Mouse (Mus musculus) gastrocnemius, postnatal 36 days (tissue): ENCODE results near the gene Eps8. TPM values are rescaled to one million over a fixed set of nuclear protein-coding genes. Genes with fewer than 3 reads are reported as not detected.

Source experiments
- DNase-seq, 2 experiments: peaks; one replicate each; pipeline ENCODE4 v3.0.0; 2022
- intact Hi-C: fragments of 180-260 bp; cut with DNase I; formaldehyde crosslinking; loops from one replicate; pipeline ENCODE4 v1.15.1; 2025
- total RNA-seq, 2 experiments: library from RNA; stranded (reverse); gene quantifications; 2 replicates each; pipeline ENCODE4 v1.2.3; 2021

Eps8 gene
- total RNA-seq, 2 experiments from 2014 or later: 4.5 to 4.6 TPM

- DNase-seq: no peak
- intact Hi-C loops: no loop called here
Measured at GRCm38 (mm10) chr6:137539219-137539618, 115.5 kb downstream of the Eps8 start.

DNA sequence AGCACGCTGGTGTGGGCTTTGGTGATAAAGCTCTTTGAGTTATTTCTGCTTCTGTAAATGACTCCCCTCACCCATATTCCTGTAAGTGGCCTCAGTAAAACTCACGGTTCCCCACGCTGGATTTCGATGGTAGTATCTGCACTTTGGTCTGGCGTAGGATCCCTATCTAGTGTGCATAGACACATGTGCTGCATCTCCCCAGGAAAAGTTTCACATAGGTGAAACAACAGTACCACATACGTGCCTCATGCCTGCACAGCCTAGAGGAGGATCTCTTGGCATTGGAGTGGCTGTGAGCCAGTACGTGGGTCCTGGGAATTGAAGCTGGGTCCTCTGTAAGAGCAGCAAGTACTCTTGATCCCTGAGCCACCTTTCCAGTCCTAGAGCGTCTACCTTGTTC lies 121.9 kb downstream of the Eps8 start:
- intact Hi-C loops: no loop called here
- DNase-seq: no peak

DNA sequence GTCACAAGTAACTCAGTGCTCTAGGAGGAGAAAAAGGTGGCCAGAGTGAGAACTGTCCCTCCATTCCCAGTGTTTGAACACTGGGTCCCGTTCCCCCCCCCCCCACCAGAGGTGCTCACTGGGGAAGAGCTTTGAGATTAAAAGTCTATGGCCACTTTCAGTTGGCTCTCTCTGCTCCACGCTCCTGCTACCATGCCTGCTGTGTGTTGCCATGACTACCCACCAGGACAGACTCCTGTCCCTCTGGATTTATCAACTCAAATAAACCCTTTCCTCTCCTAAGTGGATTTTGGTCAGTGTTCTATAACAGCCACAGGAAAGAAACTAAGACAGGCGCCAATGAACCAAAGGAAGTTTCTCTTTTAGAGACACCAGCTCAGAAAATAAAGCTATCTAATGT lies 128.9 kb downstream of the Eps8 start:
- DNase-seq: no peak
- intact Hi-C loops: no loop called here

- intact Hi-C loops: no loop called here
- DNase-seq: no peak
Measured at GRCm38 (mm10) chr6:137520343-137520704, 134.4 kb downstream of the Eps8 start.

GRCm38 (mm10) chr6:137519529-137520342 lies 134.9 kb downstream of the Eps8 start:
- DNase-seq: no peak
- intact Hi-C loops: no loop called here

DNA sequence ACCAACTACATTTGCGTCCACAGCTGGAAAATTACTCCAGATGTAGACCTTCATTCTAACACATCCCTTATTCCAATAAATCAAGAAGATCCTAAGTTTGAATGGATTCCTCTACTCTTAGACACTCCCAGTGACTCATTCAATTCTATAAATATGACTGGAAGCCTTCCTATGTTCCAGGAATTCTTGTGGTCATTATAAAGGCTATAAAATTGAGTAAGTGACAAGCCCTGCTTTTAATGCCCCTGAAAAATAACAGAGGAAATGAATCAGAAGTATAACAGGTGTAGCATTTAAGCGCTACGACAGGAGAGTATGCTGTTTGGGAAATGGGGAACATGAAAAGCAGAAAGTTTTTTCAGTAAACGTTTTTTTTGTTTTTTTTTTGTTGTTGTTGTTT lies 139.8 kb downstream of the Eps8 start:
- intact Hi-C loops: no loop called here
- DNase-seq: no peak

DNA sequence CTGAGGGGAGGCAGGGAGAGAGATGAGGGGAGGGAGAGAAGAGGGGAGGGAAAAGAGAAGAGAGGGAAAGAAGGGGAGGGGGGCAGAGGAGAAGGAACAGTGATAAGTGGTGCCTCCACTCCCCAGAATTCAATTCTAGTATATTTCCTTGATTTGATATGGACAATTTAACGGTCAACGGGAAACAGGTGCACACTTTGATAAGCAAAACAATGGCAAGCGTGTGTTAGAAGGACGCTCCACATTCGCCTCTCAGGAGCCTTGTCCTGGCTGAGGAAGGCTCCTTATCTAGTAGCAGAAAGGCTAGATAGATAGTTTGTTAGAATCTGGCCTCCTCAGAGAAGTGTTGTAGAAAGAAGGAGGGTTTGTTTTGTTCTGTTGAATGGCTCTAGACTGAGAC lies 141.9 kb downstream of the Eps8 start:
- no peak for DNase-seq
- intact Hi-C loops: no loop called here

- no peak for DNase-seq
- intact Hi-C loops: no loop called here
Measured at GRCm38 (mm10) chr6:137509341-137510045, 145.2 kb downstream of the Eps8 start.

DNA sequence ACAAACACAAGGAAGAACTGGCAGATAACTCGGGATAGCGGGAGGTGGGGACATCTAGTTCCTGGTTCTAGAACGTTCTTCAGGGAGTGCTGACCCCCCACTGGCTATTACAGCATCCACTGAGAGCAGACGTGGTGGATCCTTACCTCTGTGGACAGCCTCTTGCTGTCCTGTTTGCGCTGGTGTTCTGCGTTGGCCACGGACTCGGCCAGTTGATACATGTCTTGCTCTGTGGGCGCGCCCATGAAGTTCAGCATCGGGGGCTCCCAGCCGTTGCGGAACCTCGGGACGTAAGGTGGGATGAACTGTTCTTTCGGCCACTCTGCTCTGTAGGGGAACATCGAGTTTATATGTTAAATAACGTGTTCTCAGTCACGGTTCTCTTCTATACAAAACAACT lies 145.7 kb downstream of the Eps8 start:
- intact Hi-C loops: no loop called here

GRCm38 (mm10) chr6:137506563-137506962 lies 148.1 kb downstream of the Eps8 start:
- intact Hi-C loops: no loop called here
- DNase-seq: no peak

More for the DNA sequence above, 145.7 kb downstream of the Eps8 start:
- no peak for DNase-seq

- intact Hi-C loops: no loop called here
- no peak for DNase-seq
Measured at GRCm38 (mm10) chr6:137505555-137506227, 149.0 kb downstream of the Eps8 start.

- DNase-seq: no peak
- intact Hi-C loops: no loop called here
Measured at GRCm38 (mm10) chr6:137504052-137504451, 150.6 kb downstream of the Eps8 start.

- no peak for DNase-seq
- intact Hi-C loops: no loop called here
Measured at GRCm38 (mm10) chr6:137503462-137503861, 151.2 kb downstream of the Eps8 start.

- intact Hi-C loops: no loop called here
- no peak for DNase-seq
Measured at GRCm38 (mm10) chr6:137503009-137503408, 151.7 kb downstream of the Eps8 start.

DNA sequence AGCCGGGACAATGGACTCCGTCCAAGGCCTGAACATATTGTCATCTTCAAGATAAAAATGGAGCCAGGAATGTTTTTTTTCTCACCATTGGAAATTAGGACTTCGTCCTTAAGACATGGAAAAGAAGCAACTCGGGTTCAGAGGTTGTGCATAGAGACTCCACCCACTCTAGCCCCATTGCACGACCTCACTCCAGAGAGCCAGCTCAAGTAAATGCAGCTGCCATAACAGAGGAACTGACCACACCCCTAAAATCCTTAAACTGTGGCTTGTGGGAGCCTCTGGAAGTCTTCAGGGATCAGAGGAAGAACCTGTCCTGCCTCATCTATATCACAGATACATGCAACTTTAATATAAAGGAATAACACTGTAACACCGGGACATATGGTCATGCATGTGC lies 155.9 kb downstream of the Eps8 start:
- intact Hi-C loops: no loop called here

DNA sequence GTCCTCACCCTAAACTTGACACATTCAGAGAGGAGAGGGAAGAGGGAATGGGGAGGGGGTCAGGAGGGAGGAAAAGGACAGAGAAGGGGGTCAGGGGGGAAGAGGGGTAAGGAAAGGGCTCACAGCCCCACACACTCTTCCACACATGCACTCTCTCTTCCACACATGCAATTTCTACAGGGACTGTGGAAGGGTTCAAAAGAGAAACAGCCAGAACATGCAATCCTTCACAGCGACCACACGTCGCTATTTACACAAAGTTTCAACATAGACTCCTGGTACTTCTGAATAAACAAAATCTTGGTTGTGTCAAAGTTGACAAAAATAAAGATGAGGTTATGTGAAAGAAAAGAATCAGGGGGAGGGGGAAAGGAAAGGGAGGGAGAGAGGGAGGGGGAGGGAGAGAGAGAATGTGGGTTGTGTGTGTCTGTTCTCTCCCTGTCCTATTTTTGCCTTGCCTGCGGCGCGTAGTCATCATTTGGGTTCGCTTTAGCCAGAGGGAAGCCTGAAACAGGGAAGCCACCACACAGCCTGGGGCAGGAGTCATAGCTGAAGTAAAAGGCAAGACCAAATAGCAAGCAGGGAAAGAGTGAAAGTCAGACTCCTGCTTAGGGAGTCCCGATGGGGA lies 157.4 kb downstream of the Eps8 start:
- no peak for DNase-seq
- intact Hi-C loops: no loop called here

More for the DNA sequence above, 155.9 kb downstream of the Eps8 start:
- no peak for DNase-seq

GRCm38 (mm10) chr6:137496562-137496961 lies 158.1 kb downstream of the Eps8 start:
- no peak for DNase-seq
- intact Hi-C loops: no loop called here

DNA sequence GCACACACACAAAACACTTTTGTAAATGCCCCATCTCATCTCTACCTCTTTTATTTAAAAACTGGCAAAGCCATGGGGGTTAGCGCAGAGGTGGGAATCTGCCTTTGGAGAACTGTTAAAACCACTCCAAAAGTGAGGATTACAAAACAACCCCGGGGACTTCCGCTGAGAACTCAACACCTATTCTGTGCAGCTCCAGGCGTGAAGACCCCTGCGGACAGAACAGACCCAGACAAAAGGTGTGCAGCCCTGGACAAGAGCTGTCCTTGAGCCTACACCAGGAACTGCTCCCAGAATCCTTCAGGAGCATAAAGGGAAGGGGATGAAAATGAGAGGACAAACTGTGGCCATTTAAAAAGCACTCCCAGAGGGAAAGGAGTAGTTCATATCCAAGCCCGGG lies 159.4 kb downstream of the Eps8 start:
- DNase-seq: no peak
- intact Hi-C loops: no loop called here

DNA sequence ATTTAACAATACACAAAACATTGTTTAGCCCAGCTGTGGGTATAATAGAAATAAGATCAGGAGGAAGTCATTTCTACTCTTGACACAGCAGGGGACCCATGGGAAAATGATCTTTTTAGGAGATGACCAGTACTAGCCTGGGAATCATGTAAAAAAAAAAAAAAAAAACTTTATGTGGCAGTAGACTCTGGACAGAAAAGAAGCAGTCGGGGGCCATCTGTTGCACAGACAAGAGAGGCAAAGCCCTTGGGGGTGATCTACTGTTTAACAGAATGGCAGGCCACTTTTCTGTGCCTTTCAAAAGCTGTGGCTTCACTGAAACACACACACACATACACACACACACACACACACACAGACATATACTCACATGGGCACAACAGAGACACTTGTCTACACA lies 159.9 kb downstream of the Eps8 start:
- DNase-seq: no peak
- intact Hi-C loops: no loop called here

- intact Hi-C loops: no loop called here
Measured at GRCm38 (mm10) chr6:137494136-137494475, 160.6 kb downstream of the Eps8 start.

More at GRCm38 (mm10) chr6:137494136-137494475, 160.6 kb downstream of the Eps8 start:
- no peak for DNase-seq
